Mouse (Mus musculus): ENCODE data around the gene Npas2.
A peak's percentile ranks its signal among the peaks of the same experiment; 100 is the strongest.

The Npas2 gene

DNA sequence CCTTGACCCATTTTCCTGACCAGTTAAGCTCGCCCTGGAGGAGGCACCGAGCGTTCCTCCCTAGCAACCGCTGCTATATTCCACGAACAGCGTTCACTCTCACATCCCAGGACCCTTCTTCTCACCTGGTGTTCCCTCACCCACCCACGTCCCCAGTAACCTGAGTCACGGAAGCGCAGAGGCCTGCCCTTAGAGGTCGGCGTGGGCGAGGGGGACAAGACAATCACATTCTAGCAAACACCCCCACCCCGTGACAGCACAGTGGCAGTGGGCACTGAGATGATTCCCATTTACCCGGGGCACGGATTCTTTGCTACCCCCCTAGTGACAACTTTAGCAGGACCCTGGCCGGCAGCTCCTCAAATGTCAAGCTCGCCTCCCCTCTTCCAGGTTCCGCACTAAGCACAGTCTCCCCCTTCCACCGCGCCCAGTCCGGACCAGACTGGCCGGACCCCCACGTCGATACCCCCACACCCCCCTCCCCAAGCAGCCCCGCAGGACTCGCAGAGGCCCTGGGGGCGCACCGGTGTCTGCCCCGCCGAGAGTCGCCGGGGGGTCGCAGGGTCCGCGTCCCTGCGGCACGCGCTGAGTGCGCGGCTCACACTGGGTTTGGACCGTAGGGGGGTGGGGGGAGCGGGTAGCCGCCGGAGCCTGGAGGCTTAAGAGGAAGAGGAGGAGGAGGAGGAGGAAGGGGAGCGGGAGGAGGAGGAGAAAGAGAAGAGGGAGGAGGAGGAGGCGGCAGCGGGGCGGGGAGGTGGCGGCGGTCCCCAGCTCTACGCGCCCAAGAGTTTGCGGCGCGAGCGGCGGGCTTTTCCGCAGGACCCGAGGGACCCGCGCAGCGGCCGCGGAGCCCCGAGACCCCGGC lies at the start of gene Npas2:
Npas2 (plus strand) TSS at position 735 of the 865 bp plus-strand sequence.
- DNase-seq = peak; percentile 50 to 56

- no peak for DNase-seq
Measured at GRCm38 (mm10) chr1:39156778-39157177, 36.8 kb upstream of the Npas2 start.

DNA sequence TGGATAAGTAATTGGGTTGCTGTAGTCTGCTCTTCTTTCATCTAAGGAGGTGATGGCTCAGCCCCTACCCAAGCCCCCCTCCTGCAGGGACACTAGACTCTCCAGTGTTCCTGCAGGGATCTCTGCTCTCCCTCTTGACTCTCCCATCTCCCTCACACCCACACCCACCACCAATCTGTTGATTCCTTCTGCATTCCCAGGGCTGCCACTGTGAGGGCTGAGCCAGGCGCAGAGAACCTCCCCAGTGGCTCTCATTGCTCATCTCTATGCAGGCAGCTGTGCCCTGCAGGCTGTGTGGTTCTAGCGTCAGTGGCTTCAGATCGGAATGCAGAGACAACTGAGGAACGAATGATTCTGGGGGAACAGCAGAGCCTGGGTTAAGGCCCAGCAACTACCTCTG lies 33.4 kb upstream of the Npas2 start:
- DNase-seq = no peak

DNA sequence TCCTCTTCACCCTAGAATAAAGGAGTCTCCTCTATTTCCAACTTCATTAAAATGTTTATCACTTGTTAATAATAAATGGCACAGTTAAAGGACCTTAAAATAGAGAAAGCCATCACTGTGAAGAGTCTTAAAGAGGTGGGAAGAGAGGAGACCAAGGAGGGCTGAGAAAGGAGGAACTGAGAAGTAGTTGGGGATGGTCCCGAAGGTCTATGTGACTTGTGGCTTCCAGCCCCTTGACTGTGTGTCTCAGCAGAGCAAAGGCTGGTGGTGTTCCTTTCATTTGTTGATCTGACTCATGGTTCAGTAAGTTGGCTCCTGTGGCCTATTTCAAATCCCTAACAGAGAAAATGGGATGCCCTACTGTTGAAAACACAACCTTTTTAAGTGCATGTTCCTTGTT lies 30.5 kb upstream of the Npas2 start:
- DNase-seq = no peak

DNA sequence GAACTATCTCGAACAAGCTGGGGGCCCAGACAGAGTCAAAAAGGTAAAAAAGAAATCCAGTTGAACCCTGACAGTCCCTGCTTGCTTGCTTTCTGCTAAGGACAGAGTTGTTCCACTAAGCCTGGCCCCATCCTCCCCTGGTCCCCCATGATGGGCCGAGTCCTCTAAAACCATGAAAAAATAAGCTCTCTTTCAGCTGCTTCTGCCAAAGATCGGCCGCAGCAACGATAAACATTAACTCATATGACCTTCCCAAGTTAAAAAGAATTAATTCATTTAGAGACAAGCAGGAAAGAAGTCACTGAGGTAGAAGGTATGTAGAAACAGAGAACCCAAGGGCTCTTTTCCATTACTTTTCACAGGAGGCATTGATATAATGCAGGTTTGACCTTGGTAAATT lies 16.8 kb upstream of the Npas2 start:
- DNase-seq = no peak

DNA sequence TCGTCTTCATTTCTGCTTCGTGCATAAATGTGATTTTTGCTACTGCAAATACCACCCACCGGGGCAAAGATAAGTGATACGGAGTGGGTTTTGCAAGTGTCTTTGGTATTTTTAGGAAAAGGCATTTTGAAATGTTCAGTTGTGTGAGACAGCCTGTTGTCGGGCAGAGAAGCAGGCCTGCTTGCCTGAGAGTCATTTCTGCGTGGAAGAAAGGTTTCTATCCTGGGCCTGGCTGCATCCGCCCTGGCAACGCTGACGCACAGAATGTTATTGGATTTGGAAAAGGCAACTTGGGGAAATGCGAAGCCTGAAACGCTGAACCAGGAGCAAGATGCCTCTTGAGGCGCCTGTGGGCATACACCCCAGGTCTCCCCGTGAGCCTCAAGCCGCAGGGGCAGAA lies 16.3 kb upstream of the Npas2 start:
- peak; percentile 28 to 42 for DNase-seq

GRCm38 (mm10) chr1:39179806-39180205 lies 13.7 kb upstream of the Npas2 start:
- DNase-seq = no peak

GRCm38 (mm10) chr1:39180517-39180916 lies 13.0 kb upstream of the Npas2 start:
- no peak for DNase-seq

GRCm38 (mm10) chr1:39181901-39182300 lies 11.6 kb upstream of the Npas2 start:
- DNase-seq = no peak

DNA sequence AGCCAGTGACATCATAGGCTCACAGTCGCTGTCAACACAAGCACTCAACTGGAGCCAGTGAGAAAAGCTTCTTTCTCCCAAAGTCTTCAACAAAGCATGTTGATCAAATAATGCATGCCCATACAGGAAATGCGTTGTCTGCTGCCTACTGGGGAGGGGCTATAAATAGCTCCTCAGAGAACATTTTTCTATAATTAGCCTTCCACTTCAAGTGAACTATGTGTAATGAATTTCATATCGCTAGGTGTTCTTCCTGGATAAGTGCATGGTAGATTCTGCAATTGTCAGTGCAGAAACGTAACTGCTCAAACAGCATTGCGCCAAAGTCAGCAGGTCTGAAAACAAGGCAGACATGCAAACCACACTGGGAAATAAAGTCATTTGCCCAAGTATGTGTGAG lies 7.7 kb upstream of the Npas2 start:
- DNase-seq = no peak

- no peak for DNase-seq
Measured at GRCm38 (mm10) chr1:39186711-39187437, 6.7 kb upstream of the Npas2 start.

- DNase-seq = no peak
Measured at GRCm38 (mm10) chr1:39191122-39191521, 2.4 kb upstream of the Npas2 start.

DNA sequence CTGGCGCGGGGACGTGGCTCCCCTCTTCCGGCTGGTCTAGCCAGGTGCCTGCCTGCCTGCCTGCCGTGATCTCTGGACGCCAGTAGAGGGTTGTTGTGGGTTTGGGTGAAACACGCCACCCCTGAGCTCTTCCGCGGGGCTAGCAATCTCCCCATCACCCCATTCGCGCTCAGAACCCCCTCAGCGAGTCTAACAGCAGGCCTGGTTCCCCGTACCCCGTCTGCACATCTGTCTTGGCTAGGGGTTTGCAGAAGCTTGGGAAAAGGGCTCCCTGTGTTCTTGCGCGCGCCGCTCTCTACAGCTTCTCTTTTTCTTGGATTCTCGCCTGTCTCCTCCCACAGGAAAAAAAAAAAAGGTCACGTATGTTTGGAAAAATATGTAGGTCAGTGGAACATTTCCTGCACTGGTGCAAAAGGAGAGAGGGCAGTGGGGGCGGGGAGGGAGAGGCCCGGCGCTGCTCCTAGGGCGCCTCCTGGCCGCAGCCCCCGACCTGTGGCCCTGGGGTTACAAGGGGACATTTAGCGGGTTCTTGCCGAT lies 1.0 kb upstream of the Npas2 start:
- DNase-seq = peak; percentile 73 to 78

GRCm38 (mm10) chr1:39193862-39194675 lies 538 bp downstream of the Npas2 start:
- DNase-seq = peak; percentile 72 to 78

- DNase-seq = peak in 1 of 2 experiments; percentile 13
Measured at GRCm38 (mm10) chr1:39194959-39195358, 1.4 kb downstream of the Npas2 start.

DNA sequence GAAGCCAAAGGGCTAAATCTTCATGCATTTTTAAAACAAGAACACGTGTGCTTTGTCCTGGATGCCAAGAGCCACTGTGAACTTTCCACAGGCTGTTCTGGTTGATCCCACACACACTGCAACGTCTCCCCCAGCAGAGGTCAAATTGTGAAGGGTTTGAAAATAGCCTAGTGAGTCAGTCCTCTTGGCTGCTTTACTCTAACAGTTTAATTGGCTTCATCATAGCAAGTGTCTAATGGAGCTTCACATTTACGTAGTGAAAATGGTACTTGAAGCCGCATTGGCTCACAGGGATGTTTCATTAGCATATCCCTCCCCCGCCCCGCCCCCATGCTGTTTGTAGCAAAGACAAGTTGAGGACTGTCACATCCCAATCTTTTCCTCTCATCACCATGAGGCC lies 2.6 kb downstream of the Npas2 start:
- DNase-seq = no peak

DNA sequence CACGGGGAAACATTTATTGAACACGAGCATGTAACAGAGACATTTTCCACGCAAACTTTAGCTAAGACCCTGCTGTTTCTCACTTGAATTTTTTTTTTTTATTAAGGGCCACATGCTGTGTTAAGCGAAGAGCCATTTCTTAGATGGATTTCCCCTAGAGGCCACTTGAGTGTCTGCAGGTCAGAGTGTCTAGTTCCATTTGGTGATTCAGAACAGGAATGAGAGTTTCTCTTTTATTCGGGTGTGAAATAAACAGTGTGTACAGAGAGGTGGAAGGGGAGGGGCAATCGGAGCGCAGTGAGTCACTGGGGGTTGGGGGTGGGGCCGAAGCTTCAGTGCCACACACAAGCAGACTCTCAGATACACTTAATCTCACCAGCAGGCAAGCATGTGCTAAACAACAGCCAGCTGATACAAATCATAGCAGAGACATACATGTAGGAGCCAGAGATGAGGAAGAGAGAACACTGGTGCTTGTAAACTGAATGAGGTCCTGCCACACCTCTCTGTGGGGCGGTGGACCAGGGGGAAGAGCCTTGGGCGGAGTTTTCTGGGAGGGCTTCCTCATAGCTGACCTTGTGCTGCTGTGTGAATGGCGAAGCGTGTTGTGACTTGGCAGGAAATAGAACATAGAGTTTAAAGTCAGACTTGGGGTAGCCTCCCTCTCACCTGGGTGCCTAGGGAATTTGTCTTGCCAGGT lies 3.3 kb downstream of the Npas2 start:
- DNase-seq = peak; percentile 13 to 27

DNA sequence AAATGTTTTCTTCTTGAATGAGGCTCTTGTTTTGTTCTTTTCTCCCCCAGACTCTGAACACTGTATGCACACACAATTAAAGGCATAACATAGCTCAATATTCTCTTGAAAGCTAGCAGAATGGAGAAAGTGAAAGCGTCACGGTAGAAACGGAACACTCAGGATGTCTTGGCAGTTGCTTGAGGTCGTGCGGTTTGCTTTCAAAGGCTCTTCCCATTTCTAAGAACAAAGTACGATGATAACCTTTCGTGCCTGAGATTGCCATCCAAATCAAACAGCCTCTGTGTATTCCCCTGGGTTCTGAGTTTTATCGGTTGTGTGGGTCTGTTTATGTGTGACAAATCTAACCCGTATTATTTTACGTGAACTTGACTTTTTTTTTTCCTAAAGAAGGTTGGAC lies 11.5 kb downstream of the Npas2 start:
- no peak for DNase-seq

DNA sequence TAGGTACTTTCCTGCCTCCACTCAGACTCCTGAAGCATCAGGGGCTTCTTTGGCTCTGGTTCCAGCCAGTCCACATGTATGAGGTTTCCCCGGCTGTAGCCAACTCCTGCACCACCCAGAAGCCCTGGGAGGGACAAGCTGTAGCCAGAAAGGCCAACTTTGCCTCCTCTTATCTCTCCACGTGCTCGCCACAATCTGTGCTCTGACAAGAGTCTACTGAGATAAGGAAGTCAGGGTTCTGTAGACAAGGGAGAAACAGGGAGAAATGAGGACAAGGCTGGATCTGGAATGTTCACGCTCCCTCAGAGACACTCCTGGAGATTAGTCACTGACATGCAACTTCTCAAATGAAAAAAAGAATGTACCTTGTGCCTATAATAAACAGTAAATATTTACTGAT lies 12.2 kb downstream of the Npas2 start:
- DNase-seq = no peak

DNA sequence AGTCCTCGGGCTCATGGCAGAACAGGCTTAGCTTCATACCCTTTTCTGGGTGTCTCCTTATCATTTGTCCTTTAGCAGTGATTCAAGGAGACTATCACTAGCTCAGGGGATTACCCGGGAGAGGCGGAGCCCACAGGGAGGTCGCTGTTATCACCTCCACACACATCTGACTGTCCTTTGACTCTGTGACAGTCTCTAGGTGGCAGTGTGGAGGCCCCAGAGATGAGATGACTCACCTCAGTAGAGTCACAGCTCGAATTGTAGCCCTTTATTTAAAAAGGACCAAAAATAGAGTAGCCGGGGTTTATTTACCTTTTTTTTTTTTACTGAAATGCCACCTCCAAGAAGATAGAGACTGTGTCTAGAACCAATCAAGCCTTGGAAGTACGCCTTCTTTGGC lies 13.4 kb downstream of the Npas2 start:
- DNase-seq = peak; percentile 34 to 37

- peak; percentile 21 to 24 for DNase-seq
Measured at GRCm38 (mm10) chr1:39210928-39211327, 17.4 kb downstream of the Npas2 start.

DNA sequence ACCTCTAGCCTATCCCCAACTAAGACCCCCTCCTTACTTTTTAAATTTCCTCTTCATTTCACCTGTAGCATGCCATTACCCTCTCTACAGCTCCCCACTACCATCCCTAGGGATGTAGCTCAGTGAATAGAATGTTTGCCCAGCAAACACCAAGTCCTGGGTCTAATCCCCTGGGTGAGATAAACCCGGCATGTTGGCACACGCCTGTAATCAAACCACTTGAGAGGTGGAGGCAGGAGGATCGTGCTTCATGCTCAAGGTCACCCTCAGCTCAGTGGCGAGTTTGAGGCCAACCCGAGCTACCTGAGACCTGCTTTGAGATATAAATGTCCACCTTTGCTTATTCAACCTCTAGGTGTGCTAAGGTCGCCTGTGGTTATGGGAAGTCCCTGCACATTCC lies 19.5 kb downstream of the Npas2 start:
- no peak for DNase-seq

Measured in cerebellum, postnatal 10 days (tissue).